Mouse (Mus musculus) lung, embryonic 14.5 days (tissue): ENCODE data around the gene Tmem97. TPM values are rescaled to one million over a fixed set of nuclear protein-coding genes. Genes with fewer than 3 reads are reported as not detected.
A peak's percentile ranks its signal among the peaks of the same experiment; 100 is the strongest.
"Not testable (repeated sequence)": the region's sequence is repeated elsewhere in the genome, so short reads cannot be mapped to it uniquely, and the experiment has no call there.

Experiments
- ATAC-seq: fragments of 200-750 bp; cut with Nextera tagmentation; 2 replicates; pipeline ENCODE4 v1.8.0; 2017; ENCODE audit warnings: mild to moderate bottlenecking, moderate TSS enrichment, moderate library complexity; ENCODE audit not compliant: insufficient read depth
- DNase-seq: peaks from one replicate; pipeline ENCODE4 v3.0.0-alpha.2; 2015
- H3K27ac ChIP-seq: fragments of 300-500 bp; sonication (generic); 2 replicates; pipeline ENCODE4 v1.5.1; 2014; ENCODE audit warnings: low read depth, mild to moderate bottlenecking, moderate library complexity
- H3K27me3 ChIP-seq: fragments of 300-500 bp; sonication (generic); 2 replicates; pipeline ENCODE4 v1.6.1; 2014; ENCODE audit warnings: low read length, control low read depth; ENCODE audit not compliant: insufficient read depth
- H3K36me3 ChIP-seq: fragments of 300-500 bp; sonication (generic); 2 replicates; pipeline ENCODE4 v1.6.1; 2014; ENCODE audit warnings: control low read depth; ENCODE audit not compliant: insufficient read depth
- H3K4me1 ChIP-seq: fragments of 300-500 bp; sonication (generic); 2 replicates; pipeline ENCODE4 v1.6.1; 2014; ENCODE audit warnings: antibody characterized with exemption, control low read depth; ENCODE audit not compliant: insufficient read depth
- H3K4me2 ChIP-seq: fragments of 300-500 bp; sonication (generic); 2 replicates; pipeline ENCODE4 v1.6.1; 2014; ENCODE audit warnings: mild to moderate bottlenecking
- H3K4me3 ChIP-seq: fragments of 300-500 bp; sonication (generic); 2 replicates; pipeline ENCODE4 v1.5.1; 2014; ENCODE audit warnings: low read depth, low read length
- H3K9ac ChIP-seq: fragments of 300-500 bp; sonication (generic); 2 replicates; pipeline ENCODE4 v1.6.1; 2014
- H3K9me3 ChIP-seq: fragments of 300-500 bp; sonication (generic); 2 replicates; pipeline ENCODE4 v1.6.1; 2016; ENCODE audit warnings: low read depth, low read length, control low read depth
- CTCF ChIP-seq: IDR thresholded peaks from 2 replicates; pipeline ENCODE4 v1.5.1; 2016; ENCODE audit warnings: antibody characterized with exemption, low read depth
- WGBS: fragments of 180-500 bp; shearing (Covaris S2); extraction: QIAGEN DNeasy Blood & Tissue Kit; methylation state at CpG from one replicate; pipeline ENCODE4 v1.1.7; 2014; 5-methylcytosine and 5-hydroxymethylcytosine counted together
- polyA plus RNA-seq: library from polyadenylated mRNA; unstranded; fragments of >200 nt; fragmentation: Nextera tagmentation; extraction: Ambion mirVana; gene quantifications from 2 replicates; pipeline ENCODE4 v1.2.1, GENCODE M21; 2014

Tmem97 gene
- polyA plus RNA-seq, 1 experiment from 2014 or later = 102 TPM

- TF ChIP-seq CTCF = peak; percentile 37
- no peak overlapping the region for H3K4me2 ChIP-seq
Observed at GRCm38 (mm10) chr11:78586099-78586498, 35.5 kb upstream of the Tmem97 start.

GRCm38 (mm10) chr11:78582848-78583247 lies 32.3 kb upstream of the Tmem97 start:
- H3K27ac ChIP-seq = no peak overlapping the region
- TF ChIP-seq CTCF = no peak
- no peaks in the 10 kb centered on the region for H3K4me1 ChIP-seq
- H3K9me3 ChIP-seq = no peaks in the 10 kb centered on the region
- no peak overlapping the region for H3K4me3 ChIP-seq
- no peak for ATAC-seq
- peaks cover 42% of the 10 kb centered on the region for H3K36me3 ChIP-seq
- no peak overlapping the region for H3K9ac ChIP-seq
- H3K27me3 ChIP-seq = no peaks in the 10 kb centered on the region
- WGBS = 64% methylated on average over 6 of the region's 6 CpGs
- DNase-seq = no peak
- H3K4me2 ChIP-seq = no peak overlapping the region

More at GRCm38 (mm10) chr11:78586099-78586498, 35.5 kb upstream of the Tmem97 start:
- Histone ChIP-seq H3K9me3 (no peaks in the 10 kb centered on the region), H3K27me3 (no peaks in the 10 kb centered on the region), H3K27ac (no peak overlapping the region), H3K36me3 (peaks cover 27% of the 10 kb centered on the region), H3K4me1 (no peaks in the 10 kb centered on the region), H3K9ac (no peak overlapping the region), H3K4me3 (no peak overlapping the region)
- peak; percentile 22 for DNase-seq
- no peak for ATAC-seq

GRCm38 (mm10) chr11:78574975-78575374 lies 24.4 kb upstream of the Tmem97 start:
- 32% methylated on average over 2 of the region's 2 CpGs for WGBS
- no peak overlapping the region for H3K9ac ChIP-seq
- no peak for TF ChIP-seq CTCF

GRCm38 (mm10) chr11:78574536-78574935 lies 24.0 kb upstream of the Tmem97 start:
- Histone ChIP-seq H3K9ac (no peak overlapping the region), H3K4me1 (no peaks in the 10 kb centered on the region), H3K4me3 (no peak overlapping the region), H3K27me3 (no peaks in the 10 kb centered on the region), H3K4me2 (no peak overlapping the region), H3K36me3 (peaks cover 54% of the 10 kb centered on the region), H3K27ac (no peak overlapping the region), H3K9me3 (no peaks in the 10 kb centered on the region)
- DNase-seq = no peak
- ATAC-seq = no peak
- no peak for TF ChIP-seq CTCF
- WGBS = 69% methylated on average over 3 of the region's 3 CpGs

More at GRCm38 (mm10) chr11:78574975-78575374, 24.4 kb upstream of the Tmem97 start:
- H3K36me3 ChIP-seq = peaks cover 54% of the 10 kb centered on the region
- H3K9me3 ChIP-seq = no peaks in the 10 kb centered on the region
- no peak overlapping the region for H3K4me2 ChIP-seq
- H3K4me3 ChIP-seq = no peak overlapping the region
- no peak for DNase-seq
- H3K27ac ChIP-seq = no peak overlapping the region
- H3K27me3 ChIP-seq = no peaks in the 10 kb centered on the region
- no peaks in the 10 kb centered on the region for H3K4me1 ChIP-seq
- ATAC-seq = no peak

GRCm38 (mm10) chr11:78574031-78574430 lies 23.5 kb upstream of the Tmem97 start:
- H3K36me3 ChIP-seq = peaks cover 54% of the 10 kb centered on the region

GRCm38 (mm10) chr11:78571854-78572253 lies 21.3 kb upstream of the Tmem97 start:
- Histone ChIP-seq H3K27ac (no peak overlapping the region), H3K4me2 (no peak overlapping the region), H3K27me3 (no peaks in the 10 kb centered on the region), H3K36me3 (peaks cover 38% of the 10 kb centered on the region), H3K4me3 (no peak overlapping the region), H3K4me1 (no peaks in the 10 kb centered on the region), H3K9ac (no peak overlapping the region), H3K9me3 (no peaks in the 10 kb centered on the region)
- DNase-seq (no peak), ATAC-seq (no peak)
- WGBS = 80% methylated on average over 6 of the region's 6 CpGs
- TF ChIP-seq CTCF = no peak

More at GRCm38 (mm10) chr11:78574031-78574430, 23.5 kb upstream of the Tmem97 start:
- not testable (repeated sequence) for H3K27me3 ChIP-seq, DNase-seq, H3K4me2 ChIP-seq, H3K27ac ChIP-seq, H3K9me3 ChIP-seq, H3K4me3 ChIP-seq, H3K9ac ChIP-seq, ATAC-seq, H3K4me1 ChIP-seq
- 92% methylated on average over 3 of the region's 4 CpGs for WGBS

- no peak overlapping the region for H3K9ac ChIP-seq
- no peak for TF ChIP-seq CTCF
- peaks cover 38% of the 10 kb centered on the region for H3K36me3 ChIP-seq
- no peak overlapping the region for H3K4me3 ChIP-seq
- no peak for DNase-seq
- H3K4me2 ChIP-seq = no peak overlapping the region
- no peak overlapping the region for H3K27ac ChIP-seq
- 93% methylated on average over 8 of the region's 8 CpGs for WGBS
- H3K4me1 ChIP-seq = peaks cover 3% of the 10 kb centered on the region; the same call in 1 of the 2 replicates
- H3K9me3 ChIP-seq = no peaks in the 10 kb centered on the region
- H3K27me3 ChIP-seq = no peaks in the 10 kb centered on the region
- no peak for ATAC-seq
Observed at GRCm38 (mm10) chr11:78571441-78571840, 20.9 kb upstream of the Tmem97 start.

GRCm38 (mm10) chr11:78569806-78570205 lies 19.2 kb upstream of the Tmem97 start:
- H3K27me3 ChIP-seq = no peaks in the 10 kb centered on the region
- H3K9ac ChIP-seq = no peak overlapping the region
- ATAC-seq = no peak
- H3K27ac ChIP-seq = no peak overlapping the region
- DNase-seq = no peak
- no peak overlapping the region for H3K4me3 ChIP-seq
- H3K36me3 ChIP-seq = peaks cover 33% of the 10 kb centered on the region
- peaks cover 5% of the 10 kb centered on the region; the same call in 1 of the 2 replicates for H3K4me1 ChIP-seq
- H3K9me3 ChIP-seq = no peaks in the 10 kb centered on the region
- no peak for TF ChIP-seq CTCF
- H3K4me2 ChIP-seq = no peak overlapping the region
- 50% methylated on average over 3 of the region's 3 CpGs for WGBS
